Mouse (Mus musculus): ENCODE data around the gene Ttc37.

The Ttc37 gene

DNA sequence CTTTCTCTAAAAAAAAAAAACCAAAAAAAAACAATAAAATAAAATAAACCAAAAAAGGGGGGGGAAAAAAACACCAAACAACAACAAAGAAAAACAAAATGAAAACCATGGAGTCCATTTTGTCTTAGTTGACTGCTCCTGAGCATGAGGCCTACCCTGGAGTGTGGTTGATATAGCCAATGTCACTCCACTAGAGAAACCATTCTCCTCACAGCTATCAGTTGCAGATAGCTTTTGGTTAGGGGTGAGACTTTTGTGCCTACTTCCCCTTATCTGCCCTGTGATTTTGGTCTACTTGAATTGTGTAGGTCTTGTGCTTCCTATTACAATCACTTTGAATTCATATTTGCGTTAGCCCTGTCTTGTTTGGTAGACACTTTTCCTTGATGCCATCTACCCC is 59.0 kb downstream of the Ttc37 start:
- DNase-seq (ENCODE audit: low read depth): no peak

DNA sequence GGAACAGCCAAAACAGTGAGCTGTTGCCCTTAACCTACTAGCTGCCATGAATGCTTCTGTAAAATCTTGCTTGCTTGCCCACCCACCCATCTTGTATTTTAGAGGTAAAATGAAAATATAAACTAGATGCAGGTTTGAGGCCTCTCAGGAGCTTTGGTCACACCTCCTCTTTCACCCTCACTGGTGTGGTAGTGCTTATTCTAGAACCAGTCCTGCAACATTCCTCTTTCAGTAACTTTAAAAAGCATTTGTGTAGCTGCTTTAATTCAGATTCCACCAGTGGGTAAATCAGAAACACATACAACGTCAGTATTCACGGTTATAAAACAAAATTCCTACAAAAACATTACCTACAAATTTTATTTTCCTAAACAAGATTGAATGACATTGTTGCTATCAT is 62.1 kb downstream of the Ttc37 start:
- DNase-seq (ENCODE audit: low read depth): no peak

- no peak for DNase-seq (ENCODE audit: low read depth)
These were observed 75.8 kb downstream of the Ttc37 start for GRCm38 (mm10) chr13:76174297-76174696.

DNA sequence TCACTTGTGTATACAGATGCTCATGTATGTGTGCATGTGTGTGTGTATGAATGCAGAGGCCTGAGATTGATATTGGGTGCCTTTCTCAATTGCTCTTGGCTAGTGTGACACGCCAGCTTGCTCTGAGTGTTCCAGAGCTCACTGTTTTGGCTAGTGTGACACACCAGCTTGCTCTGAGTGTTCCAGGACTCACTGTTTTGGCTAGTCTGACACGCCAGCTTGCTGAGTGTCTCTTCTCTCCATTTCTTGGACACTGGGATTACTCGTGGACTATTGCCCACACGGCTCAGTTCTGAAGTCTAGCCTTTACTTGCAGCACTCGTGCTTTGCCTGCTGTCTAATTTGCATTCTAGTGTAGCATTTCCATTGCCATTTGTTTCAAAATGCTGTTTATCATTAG is 80.2 kb downstream of the Ttc37 start:
- no peak for DNase-seq (ENCODE audit: low read depth)

GRCm38 (mm10) chr13:76187651-76188050 is 89.1 kb downstream of the Ttc37 start:
- no peak for DNase-seq (ENCODE audit: low read depth)

DNA sequence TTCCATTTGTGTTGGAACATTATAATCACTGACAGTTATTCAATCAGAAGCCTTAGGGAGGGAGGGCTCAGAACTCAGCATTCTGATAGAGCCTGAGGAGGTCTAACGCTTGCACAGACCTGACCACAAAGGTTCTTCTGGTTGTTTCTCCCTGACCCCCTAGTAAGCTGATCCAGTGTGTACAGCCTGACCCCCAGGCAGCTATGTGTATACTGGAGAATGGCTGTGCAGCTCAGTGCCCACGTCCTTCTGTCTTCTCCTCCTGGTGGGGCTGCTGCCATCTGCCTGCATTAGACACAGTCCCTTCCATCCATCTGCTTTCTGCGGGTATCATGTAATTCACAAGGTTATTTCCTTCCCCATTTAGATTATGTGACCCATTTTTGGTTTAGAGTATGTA is 90.7 kb downstream of the Ttc37 start:
- no peak for DNase-seq (ENCODE audit: low read depth)

DNA sequence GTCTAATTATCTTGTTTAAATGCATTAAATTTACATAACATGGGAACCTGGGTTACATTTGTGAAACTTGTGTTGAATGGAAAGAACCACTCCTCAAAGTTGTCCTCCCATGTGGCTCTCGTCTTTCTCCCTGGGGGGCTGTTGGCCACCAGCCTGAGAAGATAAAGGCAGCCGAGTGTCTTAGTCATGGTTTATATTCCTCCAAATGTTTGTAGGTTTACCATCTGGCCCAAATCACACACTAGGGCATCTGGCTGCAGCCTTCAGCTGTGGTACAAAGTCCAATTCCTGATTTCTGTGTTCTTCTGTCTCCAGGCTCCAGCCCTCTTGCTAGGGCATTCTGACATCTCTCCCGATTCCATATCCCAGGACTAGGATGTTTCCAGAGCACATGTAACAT is 91.7 kb downstream of the Ttc37 start:
- no peak for DNase-seq (ENCODE audit: low read depth)

DNA sequence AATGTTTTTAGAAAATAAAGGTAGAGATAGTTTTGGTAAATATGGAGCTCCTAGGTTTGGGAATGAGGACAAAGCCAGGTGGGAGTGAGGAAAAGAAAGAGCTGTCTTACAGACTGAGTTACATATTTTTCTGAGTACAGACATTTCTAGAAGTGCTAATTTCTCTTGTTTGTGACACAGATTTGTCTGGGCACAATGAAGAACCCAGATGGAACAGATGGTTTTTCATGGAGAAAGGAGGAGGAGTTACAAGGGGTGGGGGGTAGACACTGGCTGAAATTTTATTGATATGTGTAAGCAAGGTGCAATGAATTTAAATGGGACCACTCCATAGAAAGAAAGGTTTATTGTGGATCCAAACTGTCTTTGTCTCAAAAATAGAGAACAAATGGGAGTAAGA is 96.4 kb downstream of the Ttc37 start:
- no peak for DNase-seq (ENCODE audit: low read depth)

- no peak for DNase-seq (ENCODE audit: low read depth)
These were observed 97.1 kb downstream of the Ttc37 start for GRCm38 (mm10) chr13:76195431-76196138.

- DNase-seq (ENCODE audit: low read depth): no peak
These were observed 98.8 kb downstream of the Ttc37 start for GRCm38 (mm10) chr13:76197297-76197848.

DNA sequence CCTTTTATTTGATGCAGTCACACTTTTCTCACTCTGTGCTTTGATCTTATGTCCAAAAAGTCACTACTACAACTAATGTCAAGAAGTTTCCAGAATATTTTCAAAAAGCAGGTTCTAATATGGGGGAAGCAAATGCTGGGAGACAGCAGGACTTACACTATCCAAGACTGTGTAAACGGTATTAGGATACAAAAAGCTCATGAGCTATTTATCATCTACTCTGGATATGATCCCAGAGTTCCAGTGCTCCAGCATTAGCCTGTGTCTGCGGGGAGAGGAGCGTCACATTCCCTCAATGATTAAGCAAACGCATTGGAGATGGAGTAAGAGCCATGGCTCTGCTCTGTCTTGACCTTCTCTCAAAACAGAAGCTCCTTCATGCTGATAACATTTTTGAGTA is 101.4 kb downstream of the Ttc37 start:
- DNase-seq (ENCODE audit: low read depth): no peak

DNA sequence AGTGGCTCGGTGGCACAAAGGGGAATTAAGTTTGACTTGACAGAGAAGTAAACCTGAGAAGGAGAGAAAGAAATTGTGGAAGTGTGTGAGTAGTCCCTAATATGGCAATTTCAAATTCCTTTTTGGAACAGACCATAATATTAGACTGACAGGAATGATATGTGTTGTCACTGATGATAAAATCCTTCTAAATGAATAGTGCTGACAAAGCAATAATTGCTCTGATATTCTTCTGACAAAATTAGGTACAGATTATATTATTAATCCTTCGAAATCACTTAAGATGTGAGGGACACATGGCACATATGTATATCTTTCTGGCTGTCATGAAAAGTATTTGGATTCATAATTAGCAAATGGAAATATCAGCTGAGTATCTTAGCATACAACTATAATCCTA is 116.4 kb downstream of the Ttc37 start:
- DNase-seq (ENCODE audit: low read depth): no peak

DNA sequence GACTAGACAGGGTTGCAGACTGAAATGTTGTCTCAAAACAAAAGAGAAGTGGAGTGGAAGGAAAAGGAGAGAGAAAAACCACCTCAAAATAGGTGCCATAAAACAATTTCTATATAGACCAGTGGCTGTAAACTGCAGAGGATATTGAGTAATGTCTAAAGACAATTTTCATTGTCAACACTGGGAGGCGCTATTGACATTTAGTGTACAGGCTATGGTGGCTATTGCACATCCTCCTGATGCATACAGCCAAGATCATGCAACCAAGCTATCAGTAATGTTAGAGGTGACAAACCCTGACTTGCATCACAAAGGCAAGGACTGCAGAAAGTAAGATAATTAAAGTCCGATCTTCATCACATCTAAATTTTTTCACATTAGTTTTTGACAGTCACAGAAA is 116.9 kb downstream of the Ttc37 start:
- peak; percentile 18 for DNase-seq (ENCODE audit: low read depth)
